Mouse (Mus musculus): ENCODE data around the gene Defa2. TPM values are rescaled to one million over a fixed set of nuclear protein-coding genes. Genes with fewer than 3 reads are reported as not detected.

The Defa2 gene
- polyA plus RNA-seq (2012; ENCODE audit: low replicate concordance), result not detected in 2 replicates

GRCm38 (mm10) chr8:21378215-21378614 is at the start of gene Defa2:
TSS of gene Defa2 (plus strand) at chr8:21378515.

GRCm38 (mm10) chr8:21391511-21391910 is 13.2 kb downstream of the Defa2 start, which contains the start of gene Defa33:
TSS of gene Defa33 (plus strand) at chr8:21391811.

GRCm38 (mm10) chr8:21427111-21427510 is 48.8 kb downstream of the Defa2 start, which contains the start of gene Defa36:
TSS of gene Defa36 (plus strand) at chr8:21427411.

Other genes starting within 250 kb of the Defa2 start
- gene Defa30, start 243.9 kb upstream of the Defa2 start, polyA plus RNA-seq (2012; ENCODE audit: low replicate concordance), result not detected in 2 replicates
- gene Defa22, start 216.2 kb upstream of the Defa2 start, polyA plus RNA-seq (2012; ENCODE audit: low replicate concordance), result not detected in 2 replicates
- not detected in 2 replicates for gene Defa31, start 186.9 kb upstream of the Defa2 start, polyA plus RNA-seq (2012; ENCODE audit: low replicate concordance)
- gene Gm15293, start 177.0 kb upstream of the Defa2 start, polyA plus RNA-seq (2012; ENCODE audit: low replicate concordance), result not detected in 2 replicates
- not detected in 2 replicates for gene Gm15292, start 128.8 kb upstream of the Defa2 start, polyA plus RNA-seq (2012; ENCODE audit: low replicate concordance)
- not detected in 2 replicates for gene Defa27, start 63.0 kb upstream of the Defa2 start, polyA plus RNA-seq (2012; ENCODE audit: low replicate concordance)
- gene Defa29, start 51.5 kb upstream of the Defa2 start, polyA plus RNA-seq (2012; ENCODE audit: low replicate concordance), result not detected in 2 replicates
- gene Defa33, start 13.3 kb downstream of the Defa2 start, polyA plus RNA-seq (2012; ENCODE audit: low replicate concordance), result not detected in 2 replicates
- gene Defa36, start 48.9 kb downstream of the Defa2 start, polyA plus RNA-seq (2012; ENCODE audit: low replicate concordance), result not detected in 2 replicates
- gene Gm7849, start 78.0 kb downstream of the Defa2 start, polyA plus RNA-seq (2012; ENCODE audit: low replicate concordance), result not detected in 2 replicates
- not detected in 2 replicates for gene Defa20, start 130.7 kb downstream of the Defa2 start, polyA plus RNA-seq (2012; ENCODE audit: low replicate concordance)
- gene Defa32, start 150.5 kb downstream of the Defa2 start, polyA plus RNA-seq (2012; ENCODE audit: low replicate concordance), result not detected in 2 replicates
- not detected in 2 replicates for gene Defa37, start 186.9 kb downstream of the Defa2 start, polyA plus RNA-seq (2012; ENCODE audit: low replicate concordance)
- gene Defa28, start 204.5 kb downstream of the Defa2 start, polyA plus RNA-seq (2012; ENCODE audit: low replicate concordance), result not detected in 2 replicates
- gene Gm7861, start 216.0 kb downstream of the Defa2 start, polyA plus RNA-seq (2012; ENCODE audit: low replicate concordance), result not detected in 2 replicates
- not detected in 2 replicates for gene Defa26, start 239.7 kb downstream of the Defa2 start, polyA plus RNA-seq (2012; ENCODE audit: low replicate concordance)

Data from hematopoietic multipotent progenitor cell, adult 10-12 weeks (in vitro differentiated cells).